Mouse (Mus musculus) retina, postnatal 7 days (tissue): ENCODE measurements at regions not wholly inside any gene's neighbourhood (a gene's known extent, or its start where the extent isn't known, plus 50 kb on each side); places are given as distances from the start of the nearest gene placed in this dataset.
"Not testable (repeated sequence)": the region's sequence is repeated elsewhere in the genome, so short reads cannot be mapped to it uniquely, and the experiment has no call there.

ENCODE experiments used
- DNase-seq: peaks from one replicate; pipeline ENCODE4 v3.0.0-alpha.2; 2012; ENCODE audit warnings: low read depth, low spot score

DNA sequence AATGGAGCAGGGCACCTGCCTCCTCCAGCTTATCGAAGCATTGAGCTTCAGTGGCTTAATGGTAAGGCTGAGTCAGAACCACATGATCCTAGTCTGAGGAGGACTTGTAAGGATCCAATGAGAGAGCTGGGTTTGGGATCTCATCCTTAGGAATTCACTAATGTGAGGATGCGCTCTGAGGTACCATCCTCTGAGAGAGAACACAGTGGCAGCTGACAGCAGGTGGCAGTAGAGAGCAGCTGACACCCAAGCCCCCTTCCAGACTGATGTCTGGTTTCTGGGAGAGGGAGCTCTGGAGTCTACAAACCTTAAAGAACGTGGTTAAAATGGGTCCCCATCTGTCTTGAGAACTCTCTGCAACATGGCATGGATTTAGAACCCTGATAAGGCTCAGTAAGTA, 137.8 kb downstream of the B3glct start:
- DNase-seq = peak; percentile 23

- DNase-seq = no peak
Measured at GRCm38 (mm10) chr5:149818812-149819211, 140.8 kb downstream of the B3glct start.

DNA sequence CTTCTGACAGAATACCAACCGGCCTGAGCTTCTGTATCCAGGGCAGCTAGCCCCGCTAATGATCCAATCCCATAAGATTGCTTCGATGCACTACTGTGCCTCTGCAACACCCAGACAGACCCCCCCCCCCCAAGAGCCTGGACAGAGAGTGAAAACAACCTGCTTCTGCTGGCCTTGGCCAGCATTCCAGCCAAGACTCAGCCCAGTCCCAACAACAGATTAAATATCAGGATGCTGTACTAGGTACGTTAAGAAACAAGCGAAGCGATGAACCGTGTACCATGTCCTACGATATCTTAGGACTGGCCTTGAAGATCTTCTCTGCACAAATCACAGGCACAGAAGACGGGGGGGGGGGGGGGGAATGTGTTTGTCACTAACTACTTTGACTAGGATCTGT, 145.8 kb downstream of the B3glct start:
- DNase-seq = no peak

GRCm38 (mm10) chr5:149827599-149827998, 149.6 kb downstream of the B3glct start:
- no peak for DNase-seq

- DNase-seq = peak; percentile 49
Measured at GRCm38 (mm10) chr5:149831122-149831861, 153.3 kb downstream of the B3glct start.

GRCm38 (mm10) chr5:149837379-149837778, 159.3 kb downstream of the B3glct start:
- DNase-seq = no peak

- no peak for DNase-seq
Measured at GRCm38 (mm10) chr5:149842491-149842890, 164.5 kb downstream of the B3glct start.

GRCm38 (mm10) chr5:149843310-149843709, 165.3 kb downstream of the B3glct start:
- no peak for DNase-seq

GRCm38 (mm10) chr5:149845256-149845655, 167.2 kb downstream of the B3glct start:
- no peak for DNase-seq

- DNase-seq = no peak
Measured at GRCm38 (mm10) chr5:149848465-149848864, 170.0 kb upstream of the Rxfp2 start.

DNA sequence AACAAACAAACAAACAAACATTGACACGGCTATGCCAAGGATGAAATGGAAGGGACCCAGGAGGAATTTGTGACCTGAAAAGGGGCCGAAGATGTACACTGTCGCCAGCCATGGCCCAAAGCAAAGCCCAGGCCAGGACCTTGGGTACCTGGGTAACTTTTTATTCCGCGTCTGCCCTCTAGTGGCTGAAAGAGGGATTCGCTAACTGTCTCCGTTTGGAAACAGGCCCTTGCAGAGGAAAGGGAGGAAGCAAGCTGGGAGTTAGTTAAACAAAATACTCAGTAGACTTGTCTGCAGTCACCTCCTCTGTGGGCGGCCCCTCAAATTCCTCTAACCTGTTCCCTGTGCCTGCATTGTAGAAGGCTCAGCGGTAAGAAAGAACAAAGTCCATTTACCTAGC, 167.5 kb upstream of the Rxfp2 start:
- DNase-seq = peak; percentile 51

GRCm38 (mm10) chr5:149852516-149852915, 166.0 kb upstream of the Rxfp2 start:
- DNase-seq = no peak

DNA sequence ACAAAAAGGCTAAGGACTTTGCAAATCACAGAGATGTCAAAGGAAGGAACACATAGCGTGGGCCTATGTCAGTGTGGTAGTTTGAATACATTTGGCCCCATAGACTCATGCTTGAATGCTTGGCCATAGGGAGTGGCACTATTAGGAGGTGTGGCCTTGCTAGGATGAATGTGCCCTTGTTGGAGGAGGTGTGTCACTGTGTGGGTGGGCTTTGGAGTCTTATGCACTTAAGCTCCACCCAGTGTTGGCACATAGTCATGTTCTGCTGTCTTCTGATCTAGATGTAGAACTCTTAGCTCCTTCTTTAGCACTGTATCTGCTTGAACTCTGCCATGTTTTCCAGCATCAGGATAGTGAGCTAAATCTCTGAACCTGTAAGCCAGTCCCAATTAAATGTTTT, 162.4 kb upstream of the Rxfp2 start:
- DNase-seq = no peak

- DNase-seq = no peak
Measured at GRCm38 (mm10) chr5:149857019-149857418, 161.5 kb upstream of the Rxfp2 start.

DNA sequence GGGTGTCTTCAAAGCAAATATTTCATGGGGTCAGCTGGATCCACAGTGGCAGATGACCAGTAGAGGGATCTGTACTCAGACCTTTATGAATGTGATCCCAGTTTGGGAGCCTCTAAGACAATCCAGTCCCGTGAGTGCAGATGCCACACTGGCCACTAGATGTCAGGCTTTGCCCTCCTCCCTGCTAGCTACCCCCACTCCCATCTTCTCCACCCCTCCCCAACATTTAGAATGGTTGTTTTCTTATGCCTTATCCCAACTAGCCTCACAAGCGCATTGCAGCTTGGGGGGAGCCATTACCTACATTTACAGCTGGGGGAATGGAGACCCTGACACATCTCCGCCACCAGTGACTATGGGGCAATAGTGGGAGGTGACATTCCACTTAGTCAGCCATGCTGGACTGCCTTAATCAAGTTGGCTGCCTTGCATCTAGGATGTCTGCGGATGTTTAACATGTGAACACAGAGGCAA, 156.9 kb upstream of the Rxfp2 start:
- no peak for DNase-seq

GRCm38 (mm10) chr5:149867926-149868325, 150.5 kb upstream of the Rxfp2 start:
- no peak for DNase-seq

- DNase-seq = no peak
Measured at GRCm38 (mm10) chr5:149869441-149869840, 149.0 kb upstream of the Rxfp2 start.

DNA sequence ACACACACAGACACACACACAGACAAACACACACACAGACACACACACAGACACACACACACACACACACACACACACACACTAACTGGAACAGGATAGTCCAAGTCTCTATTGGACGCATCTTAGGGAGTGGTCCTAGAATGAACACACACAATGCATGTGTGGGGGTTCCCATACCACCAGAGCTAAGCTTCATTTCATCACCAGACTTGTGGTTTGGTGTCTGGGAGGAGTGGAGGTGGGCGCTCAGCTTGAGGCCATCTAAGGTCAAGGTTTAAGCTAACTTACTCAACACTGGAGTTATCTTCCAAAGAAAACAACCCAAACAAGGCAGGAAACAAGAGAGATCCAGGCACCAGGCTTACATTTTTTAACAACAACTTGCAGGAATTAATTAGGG, 147.9 kb upstream of the Rxfp2 start:
- DNase-seq = no peak

DNA sequence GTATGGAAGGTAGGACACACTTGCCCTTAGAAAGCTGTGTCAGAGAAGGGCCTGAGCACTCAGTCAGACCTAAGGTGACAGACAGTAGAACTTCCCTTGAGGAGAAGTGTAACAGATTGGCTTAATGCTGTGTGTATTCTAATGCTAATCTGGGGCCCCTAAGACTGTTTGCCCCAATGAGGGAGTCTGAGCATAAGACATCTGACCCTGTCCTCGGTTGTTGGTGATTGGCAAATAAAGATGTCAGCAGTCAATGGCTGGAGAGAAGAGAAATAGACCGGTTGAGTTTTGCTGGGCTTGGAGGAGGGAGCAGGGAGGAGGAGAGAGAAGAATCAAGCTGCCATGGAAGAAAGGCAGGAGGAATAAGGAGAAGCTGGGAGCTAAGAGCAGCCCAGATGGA, 147.0 kb upstream of the Rxfp2 start:
- no peak for DNase-seq

DNA sequence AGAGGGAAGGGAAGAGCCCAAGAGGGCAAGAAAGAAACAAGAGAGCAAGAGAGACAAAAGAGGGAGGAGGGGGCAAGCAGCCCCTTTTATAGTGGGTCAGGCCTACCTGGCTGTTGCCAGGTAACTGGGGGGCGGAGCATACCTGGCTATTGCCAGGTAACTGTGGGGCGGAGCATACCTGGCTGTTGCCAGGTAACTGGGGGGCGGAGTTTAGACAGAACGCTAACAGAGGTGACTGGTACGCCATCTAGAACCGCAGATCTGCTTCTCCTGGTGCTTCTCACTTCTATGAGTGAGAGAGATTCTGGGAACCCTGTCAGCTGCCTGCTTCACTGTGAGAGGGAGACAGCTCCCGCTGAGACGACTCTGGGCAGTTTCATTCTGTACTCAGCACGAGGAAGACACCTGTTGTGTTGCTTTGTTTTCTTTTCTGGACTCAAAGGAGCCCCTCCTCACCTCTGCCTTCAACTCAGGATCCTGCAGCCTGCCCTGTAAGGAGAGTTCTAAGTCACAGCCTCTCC, 144.9 kb upstream of the Rxfp2 start:
- DNase-seq = no peak

GRCm38 (mm10) chr5:149874342-149874741, 144.1 kb upstream of the Rxfp2 start:
- DNase-seq = no peak

- DNase-seq = not testable (repeated sequence)
Measured at GRCm38 (mm10) chr5:149892453-149892852, 126.0 kb upstream of the Rxfp2 start.

- no peak for DNase-seq
Measured at GRCm38 (mm10) chr5:149906927-149907326, 111.5 kb upstream of the Rxfp2 start.
